Mouse (Mus musculus) urinary bladder, postnatal 0 days (tissue): ENCODE measurements around the gene Ttc12. TPM values are rescaled to one million over a fixed set of nuclear protein-coding genes. Genes with fewer than 3 reads are reported as not detected.

ENCODE experiments used
- polyA plus RNA-seq: library from polyadenylated mRNA; unstranded; fragments of >200 nt; fragmentation: Nextera tagmentation; extraction: Ambion mirVana; gene quantifications from 2 replicates; pipeline ENCODE4 v1.2.1, GENCODE M21; 2015

The Ttc12 gene
- polyA plus RNA-seq, result 1.5 and 1.7 TPM in 2 replicates

GRCm38 (mm10) chr9:49485892-49486311, at the start of gene Ttc12:
Gene Ttc12, minus strand, starts transcription at chr9:49486225.

GRCm38 (mm10) chr9:49426921-49427320, 59.1 kb downstream of the Ttc12 start, which contains the start of gene Ankk1:
Gene Ankk1, minus strand, starts transcription at chr9:49427021.

Other genes with a start within 250 kb of the Ttc12 start
- not detected in 2 replicates for gene Gm4894, start 235.7 kb downstream of the Ttc12 start, polyA plus RNA-seq
- gene Drd2, start 145.6 kb downstream of the Ttc12 start, polyA plus RNA-seq, result not detected in 2 replicates
- gene Ankk1, start 59.2 kb downstream of the Ttc12 start, polyA plus RNA-seq, result not detected in 2 replicates